Mouse (Mus musculus) MEL (cell line): Measurements from ENCODE around the gene Ankfn1. TPM values are rescaled to one million over a fixed set of nuclear protein-coding genes. Genes with fewer than 3 reads are reported as not detected.

Experiments
- DNase-seq: peaks from one replicate; pipeline ENCODE4 v3.0.0; 2011; ENCODE audit warnings: low read depth, low spot score
- H3K27ac ChIP-seq: 2 replicates; pipeline ENCODE4 v1.5.1; 2012; ENCODE audit warnings: low read depth, mild to moderate bottlenecking, control low read depth, low read length, moderate library complexity; ENCODE audit not compliant: control insufficient read depth
- H3K27me3 ChIP-seq, 2 experiments: fragments of 150-350 bp in 1 of 2; sonication (generic) in 1 of 2; 2 replicates each; pipeline ENCODE4 v1.6.1; 2012; ENCODE audit warnings: low read length in 2 of 2, mild to moderate bottlenecking in 2 of 2, improper control_type of control experiment in 1 of 2, moderate library complexity in 1 of 2; ENCODE audit not compliant: insufficient read depth in 2 of 2, control insufficient read depth in 1 of 2
- H3K36me3 ChIP-seq, 2 experiments: 2 replicates each; pipeline ENCODE4 v1.6.1; 2012 to 2014; ENCODE audit warnings: low read length in 2 of 2, improper control_type of control experiment in 1 of 2, inconsistent platforms in 1 of 2, mild to moderate bottlenecking in 1 of 2; ENCODE audit not compliant: insufficient read depth in 2 of 2, control insufficient read depth in 1 of 2
- H3K4me1 ChIP-seq, 2 experiments: fragments of 150-350 bp in 1 of 2; sonication (generic) in 1 of 2; 2 replicates each; pipeline ENCODE4 v1.6.1; 2012; ENCODE audit warnings: low read length in 2 of 2, improper control_type of control experiment in 1 of 2, mild to moderate bottlenecking in 1 of 2; ENCODE audit not compliant: insufficient read depth in 2 of 2, control insufficient read depth in 1 of 2
- H3K4me3 ChIP-seq, 2 experiments: fragments of 150-350 bp in 1 of 2; sonication (generic) in 1 of 2; 2 replicates each; pipeline ENCODE4 v1.5.1; 2012; ENCODE audit warnings: low read depth in 2 of 2, low read length in 2 of 2, mild to moderate bottlenecking in 2 of 2, moderate library complexity in 2 of 2, control low read depth in 1 of 2, improper control_type of control experiment in 1 of 2; ENCODE audit not compliant: control insufficient read depth in 1 of 2, insufficient read depth in 1 of 2
- H3K79me2 ChIP-seq: 2 replicates; pipeline ENCODE4 v1.6.1; 2012; ENCODE audit warnings: mild to moderate bottlenecking, low read length, moderate library complexity; ENCODE audit not compliant: control insufficient read depth, poor library complexity, insufficient read depth
- H3K9ac ChIP-seq: 2 replicates; pipeline ENCODE4 v1.6.1; 2012; ENCODE audit warnings: low read depth, mild to moderate bottlenecking, control low read depth, low read length, moderate library complexity; ENCODE audit not compliant: control insufficient read depth, poor library complexity, severe bottlenecking
- H3K9me3 ChIP-seq: fragments of 150-350 bp; sonication (generic); replicated peaks from 2 replicates; pipeline ENCODE4 v1.6.1; 2012; ENCODE audit warnings: mild to moderate bottlenecking, low read length, improper control_type of control experiment, moderate library complexity; ENCODE audit not compliant: insufficient read depth
- BHLHE40 ChIP-seq: IDR thresholded peaks from 2 replicates; pipeline ENCODE4 v1.6.1; 2012; ENCODE audit warnings: low read depth, mild to moderate bottlenecking, inconsistent platforms, low read length, improper control_type of control experiment, borderline replicate concordance
- CHD2 ChIP-seq: IDR thresholded peaks from 2 replicates; pipeline ENCODE4 v1.6.1; 2011; ENCODE audit warnings: low read length, improper control_type of control experiment
- CTCF ChIP-seq, 3 experiments: IDR thresholded peaks in 2 of 3; conservative IDR thresholded peaks in 1 of 3; 2 replicates each; pipeline ENCODE4 v1.5.1; 2011 to 2012; ENCODE audit warnings: low read length in 3 of 3, low read depth in 2 of 3, mild to moderate bottlenecking in 2 of 3, improper control_type of control experiment in 1 of 3, inconsistent platforms in 1 of 3, mixed read lengths in 1 of 3, moderate library complexity in 1 of 3; ENCODE audit not compliant: control insufficient read depth in 1 of 3, insufficient read depth in 1 of 3, poor library complexity in 1 of 3, severe bottlenecking in 1 of 3
- GABPA ChIP-seq: IDR thresholded peaks from 2 replicates; pipeline ENCODE4 v1.6.1; 2012; ENCODE audit warnings: low read depth, mild to moderate bottlenecking, inconsistent platforms, low read length, improper control_type of control experiment, moderate library complexity
- GATA1 ChIP-seq: IDR thresholded peaks from 2 replicates; pipeline ENCODE4 v1.6.1; 2011; ENCODE audit warnings: low read depth, low read length, improper control_type of control experiment
- HCFC1 ChIP-seq: IDR thresholded peaks from 2 replicates; pipeline ENCODE4 v1.6.1; 2012; ENCODE audit warnings: low read depth, mild to moderate bottlenecking, inconsistent platforms, low read length, improper control_type of control experiment, moderate library complexity
- JUND ChIP-seq: IDR thresholded peaks from 2 replicates; pipeline ENCODE4 v1.6.1; 2011; ENCODE audit warnings: low read depth, mild to moderate bottlenecking, improper control_type of control experiment, low read length
- KAT2A ChIP-seq: conservative IDR thresholded peaks from 2 replicates; pipeline ENCODE4 v1.6.1; 2012; ENCODE audit warnings: low read depth, low read length, improper control_type of control experiment, inconsistent platforms
- MAZ ChIP-seq: IDR thresholded peaks from 2 replicates; pipeline ENCODE4 v1.6.1; 2012; ENCODE audit warnings: low read depth, mild to moderate bottlenecking, inconsistent platforms, low read length, improper control_type of control experiment
- MEF2A ChIP-seq: IDR thresholded peaks from 2 replicates; pipeline ENCODE4 v1.6.1; 2014; ENCODE audit warnings: low read depth, mild to moderate bottlenecking, inconsistent platforms, low read length, improper control_type of control experiment; ENCODE audit not compliant: poor library complexity, insufficient replicate concordance, severe bottlenecking; ENCODE audit errors: extremely low read depth
- MXI1 ChIP-seq: IDR thresholded peaks from 2 replicates; pipeline ENCODE4 v1.6.1; 2011; ENCODE audit warnings: mild to moderate bottlenecking, low read depth, low read length, improper control_type of control experiment
- MYC ChIP-seq: IDR thresholded peaks from 2 replicates; pipeline ENCODE4 v1.6.1; 2011; ENCODE audit warnings: low read depth, mild to moderate bottlenecking, low read length, improper control_type of control experiment, moderate library complexity
- NELFE ChIP-seq: IDR thresholded peaks from 2 replicates; pipeline ENCODE4 v1.6.1; 2011; ENCODE audit warnings: low read depth, low read length, improper control_type of control experiment
- NRF1 ChIP-seq: IDR thresholded peaks from 2 replicates; pipeline ENCODE4 v1.6.1; 2014; ENCODE audit warnings: low read depth, mild to moderate bottlenecking, inconsistent platforms, low read length, improper control_type of control experiment, moderate library complexity; ENCODE audit not compliant: poor library complexity, insufficient read depth, severe bottlenecking
- POLR2A ChIP-seq, 2 experiments: IDR thresholded peaks; 2 replicates each; pipeline ENCODE4 v1.6.1; 2011 to 2012; ENCODE audit warnings: low read length in 2 of 2, mild to moderate bottlenecking in 2 of 2, control low read depth in 1 of 2, improper control_type of control experiment in 1 of 2, low read depth in 1 of 2, moderate library complexity in 1 of 2; ENCODE audit not compliant: control insufficient read depth in 1 of 2, insufficient read depth in 1 of 2, poor library complexity in 1 of 2
- RAD21 ChIP-seq: IDR thresholded peaks from 2 replicates; pipeline ENCODE4 v1.6.1; 2011; ENCODE audit warnings: mild to moderate bottlenecking, low read depth, low read length, improper control_type of control experiment
- RCOR1 ChIP-seq: IDR thresholded peaks from 2 replicates; pipeline ENCODE4 v1.6.1; 2012; ENCODE audit warnings: low read depth, mild to moderate bottlenecking, inconsistent platforms, low read length, improper control_type of control experiment
- SMC3 ChIP-seq: IDR thresholded peaks from 2 replicates; pipeline ENCODE4 v1.6.1; 2011; ENCODE audit warnings: low read depth, low read length, improper control_type of control experiment
- TAL1 ChIP-seq: IDR thresholded peaks from 2 replicates; pipeline ENCODE4 v1.6.1; 2012; ENCODE audit warnings: mild to moderate bottlenecking, inconsistent platforms, low read length, moderate library complexity, mixed read lengths
- TCF12 ChIP-seq: IDR thresholded peaks from 2 replicates; pipeline ENCODE4 v1.6.1; 2014; ENCODE audit warnings: low read depth, mild to moderate bottlenecking, inconsistent platforms, low read length, improper control_type of control experiment, moderate library complexity
- UBTF ChIP-seq: IDR thresholded peaks from 2 replicates; pipeline ENCODE4 v1.6.1; 2012; ENCODE audit warnings: low read depth, mild to moderate bottlenecking, inconsistent platforms, low read length, improper control_type of control experiment, moderate library complexity, borderline replicate concordance; ENCODE audit not compliant: insufficient read depth
- USF1 ChIP-seq: IDR thresholded peaks from 2 replicates; pipeline ENCODE4 v1.6.1; 2014; ENCODE audit warnings: low read depth, mild to moderate bottlenecking, inconsistent platforms, low read length, improper control_type of control experiment, moderate library complexity
- USF2 ChIP-seq, 2 experiments: IDR thresholded peaks; 2 replicates each; pipeline ENCODE4 v1.6.1; 2011 to 2012; ENCODE audit warnings: improper control_type of control experiment in 2 of 2, low read length in 2 of 2, borderline replicate concordance in 1 of 2, inconsistent platforms in 1 of 2, low read depth in 1 of 2, mild to moderate bottlenecking in 1 of 2; ENCODE audit not compliant: insufficient read depth in 1 of 2
- ZKSCAN1 ChIP-seq: IDR thresholded peaks from 2 replicates; pipeline ENCODE4 v1.6.1; 2012; ENCODE audit warnings: low read depth, mild to moderate bottlenecking, inconsistent platforms, low read length, improper control_type of control experiment, moderate library complexity
- ZMIZ1 ChIP-seq: IDR thresholded peaks from 2 replicates; pipeline ENCODE4 v1.6.1; 2012; ENCODE audit warnings: low read depth, mild to moderate bottlenecking, inconsistent platforms, low read length, improper control_type of control experiment, moderate library complexity
- polyA plus RNA-seq, 2 experiments: library from polyadenylated mRNA; stranded (reverse) in 1 of 2; unstranded in 1 of 2; fragments of >175 nt in 1 of 2; fragments of >200 nt in 1 of 2; gene quantifications; 2 replicates each; pipeline versions ENCODE4 v1.2.1 to v1.2.4; 2012; ENCODE audit warnings: low replicate concordance in 2 of 2, low read depth in 1 of 2; ENCODE audit not compliant: insufficient read length in 2 of 2, insufficient read depth in 1 of 2, missing spikeins in 1 of 2
- total RNA-seq: library from RNA; depleted of rRNA; stranded (reverse); fragments of 300-350 nt; gene quantifications from 2 replicates; pipeline ENCODE4 v1.2.3, GENCODE M21; 2012

Gene Ankfn1
- total and polyA plus RNA-seq, 3 experiments = not detected

DNA sequence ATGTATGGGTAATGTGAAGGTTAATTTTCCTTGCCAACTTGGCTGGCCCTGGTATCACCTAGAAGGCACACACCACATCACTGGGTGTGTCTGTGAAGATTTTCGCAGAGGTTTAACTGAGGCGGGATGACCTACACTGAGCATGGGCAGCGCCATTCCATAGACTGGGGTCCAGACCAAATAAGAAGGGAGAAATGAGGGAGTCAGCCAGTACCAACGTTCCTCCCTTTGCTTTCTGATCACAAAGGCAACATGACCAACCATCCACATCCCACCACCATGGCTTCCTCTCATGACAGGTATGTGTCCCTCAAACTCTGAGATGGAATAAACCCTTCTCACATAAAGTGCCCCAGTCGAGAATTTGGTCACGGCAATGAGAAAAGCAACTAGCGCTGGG lies 68.9 kb downstream of the Ankfn1 start:
- Histone ChIP-seq H3K4me3 (no peak overlapping the region), H3K36me3 (no peaks in the 10 kb centered on the region), H3K27me3 (no peaks in the 10 kb centered on the region), H3K9ac (no peak overlapping the region), H3K4me1 (no peaks in the 10 kb centered on the region), H3K79me2 (no peaks in the 10 kb centered on the region), H3K9me3 (no peaks in the 10 kb centered on the region), H3K27ac (no peak overlapping the region)
- no peak for DNase-seq
- no peak for TF ChIP-seq NRF1
- no peak for TF ChIP-seq POLR2A (IDR thresholded peaks at IDR 0.05; ENCODE audit: control insufficient read depth in 1 of 2, insufficient read depth in 1 of 2, low read depth in 1 of 2, low read length in 2 of 2, poor library complexity in 1 of 2)
- TF ChIP-seq CHD2 = no peak
- TF ChIP-seq USF1 = no peak
- TF ChIP-seq MEF2A = no peak
- no peak for TF ChIP-seq MAZ
- no peak for TF ChIP-seq MYC
- no peak for TF ChIP-seq GATA1
- TF ChIP-seq KAT2A = no peak
- TF ChIP-seq SMC3 = no peak
- no peak for TF ChIP-seq CTCF (IDR thresholded peaks at IDR 0.05 in 2 of 3, conservative IDR thresholded peaks at IDR 0.05 in 1 of 3; ENCODE audit: control insufficient read depth in 1 of 3, insufficient read depth in 1 of 3, low read depth in 2 of 3, low read length in 3 of 3, poor library complexity in 1 of 3, severe bottlenecking in 1 of 3)
- no peak for TF ChIP-seq MXI1
- TF ChIP-seq UBTF = no peak
- no peak for TF ChIP-seq RAD21
- TF ChIP-seq RCOR1 = no peak

DNA sequence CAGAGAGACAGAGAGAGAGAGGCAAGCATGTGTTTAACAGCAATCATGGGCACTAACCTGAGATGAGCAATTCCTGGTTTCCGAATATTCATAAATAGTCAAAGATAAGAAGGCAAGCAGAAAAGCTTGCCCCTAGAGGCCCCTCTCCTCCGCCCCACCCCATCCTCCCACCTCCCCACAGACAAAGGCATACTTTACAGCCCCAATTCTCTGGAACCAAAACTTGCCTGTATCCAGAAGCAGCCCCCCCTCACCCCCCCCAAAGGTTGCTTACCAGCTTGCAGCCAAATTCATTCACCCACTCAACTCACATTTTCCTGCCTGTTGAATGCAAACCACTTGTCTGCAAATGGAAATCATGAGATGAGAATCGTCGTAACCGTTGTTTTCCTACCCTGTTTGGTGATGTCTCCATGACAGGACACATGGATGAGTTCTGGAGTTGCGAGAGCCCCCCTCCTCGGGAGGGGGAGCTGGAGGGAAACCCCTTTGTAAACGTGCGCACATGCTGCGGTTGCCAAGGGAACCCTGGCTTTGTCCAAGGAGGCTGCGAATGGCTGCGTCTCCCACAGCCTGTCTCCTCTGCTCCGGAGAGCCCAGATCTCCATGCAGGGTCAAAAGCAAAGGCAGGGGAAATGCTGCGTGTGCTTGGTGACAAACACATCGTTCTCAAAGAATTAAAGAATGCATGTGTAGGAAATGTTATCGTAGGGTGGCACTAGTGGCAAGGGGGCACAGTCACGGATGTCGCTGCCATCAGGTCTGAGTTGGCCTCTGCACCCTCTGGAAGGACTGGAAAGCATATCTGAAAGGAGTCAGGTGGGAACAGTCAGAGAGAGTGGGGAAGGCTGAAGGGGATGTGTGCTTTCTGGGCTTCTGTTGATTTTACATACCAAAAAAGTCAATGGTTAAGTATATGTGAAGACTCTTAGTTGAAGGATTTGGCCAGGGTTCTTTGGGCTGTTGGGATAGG lies 80.7 kb downstream of the Ankfn1 start:
- Histone ChIP-seq H3K4me3 (no peak overlapping the region), H3K9ac (no peak overlapping the region), H3K36me3 (no peaks in the 10 kb centered on the region), H3K27ac (no peak overlapping the region), H3K27me3 (no peaks in the 10 kb centered on the region), H3K9me3 (no peaks in the 10 kb centered on the region), H3K4me1 (no peaks in the 10 kb centered on the region), H3K79me2 (no peaks in the 10 kb centered on the region)
- TF ChIP-seq GABPA (no peak), USF2 (IDR thresholded peaks at IDR 0.05; ENCODE audit: borderline replicate concordance in 1 of 2, insufficient read depth in 1 of 2, low read depth in 1 of 2, low read length in 2 of 2) (no peak), ZKSCAN1 (no peak), MXI1 (no peak), NRF1 (no peak), TCF12 (no peak), USF1 (no peak), JUND (no peak), BHLHE40 (no peak), NELFE (no peak), SMC3 (no peak), UBTF (no peak), ZMIZ1 (no peak), TAL1 (no peak), HCFC1 (no peak), CHD2 (no peak), MYC (no peak)
- DNase-seq = no peak
